Mouse (Mus musculus): ENCODE measurements around the gene Noc2l.

Noc2l gene

GRCm38 (mm10) chr4:156235808-156236533 is at the start of gene Noc2l:
Gene Noc2l, plus strand, starts transcription at chr4:156236010.
- peak; percentile 77 to 83 for DNase-seq (ENCODE audit: low spot score in 2 of 2)

- no peak for DNase-seq (ENCODE audit: low spot score in 2 of 2)
These were observed 47.5 kb upstream of the Noc2l start for GRCm38 (mm10) chr4:156188162-156188810.

DNA sequence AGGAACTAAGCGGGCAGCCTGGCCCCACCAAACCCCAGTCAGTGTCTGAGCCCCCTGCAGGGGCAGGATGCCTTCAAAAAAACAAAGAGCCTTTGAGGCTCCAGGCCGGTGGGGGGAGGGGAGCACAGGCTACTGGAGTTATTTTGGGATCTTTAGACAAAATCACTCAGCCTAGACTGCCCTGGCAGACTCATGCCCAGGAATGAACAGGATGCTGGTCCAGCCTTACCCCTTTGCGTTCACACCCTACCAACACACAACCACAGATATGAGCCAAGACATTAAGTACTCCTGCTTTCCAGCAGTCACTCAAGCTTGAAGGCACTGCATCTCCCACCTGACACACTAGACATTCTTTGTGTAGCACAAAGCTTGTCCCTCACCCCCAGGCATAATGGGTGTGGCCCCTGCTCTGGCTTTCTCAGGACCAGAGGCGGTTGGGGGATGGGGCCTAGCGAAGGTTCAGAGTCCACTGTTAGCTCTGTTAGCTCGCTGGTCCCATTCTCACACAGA is 46.9 kb upstream of the Noc2l start:
- DNase-seq (ENCODE audit: low spot score in 2 of 2): peak in 1 of 2 experiments; percentile 40

- DNase-seq (ENCODE audit: low spot score in 2 of 2): no peak
These were observed 43.2 kb upstream of the Noc2l start for GRCm38 (mm10) chr4:156192421-156193199.

- no peak for DNase-seq (ENCODE audit: low spot score in 2 of 2)
These were observed 42.6 kb upstream of the Noc2l start for GRCm38 (mm10) chr4:156193200-156193590.

DNA sequence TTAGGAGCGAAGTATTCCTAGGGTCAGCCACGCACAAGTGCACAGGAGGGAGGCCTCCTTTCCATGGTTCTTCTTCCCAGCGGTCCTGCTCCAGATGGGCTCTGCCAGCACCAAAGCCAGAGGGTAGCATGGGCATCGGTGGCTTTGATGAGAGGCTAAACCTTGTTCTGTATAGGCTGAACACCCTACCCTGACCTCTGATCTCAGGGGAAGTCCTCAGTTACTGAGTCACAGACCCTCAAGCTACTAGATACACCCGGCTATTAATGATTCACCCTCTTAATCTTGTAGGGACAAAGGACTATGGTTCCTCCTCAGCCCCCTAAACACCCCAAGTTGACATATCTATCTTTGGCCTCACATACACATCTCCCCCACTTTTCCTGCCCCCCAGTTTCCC is 41.9 kb upstream of the Noc2l start:
- no peak for DNase-seq (ENCODE audit: low spot score in 2 of 2)

- DNase-seq (ENCODE audit: low spot score in 2 of 2): no peak
These were observed 41.5 kb upstream of the Noc2l start for GRCm38 (mm10) chr4:156194346-156194745.

DNA sequence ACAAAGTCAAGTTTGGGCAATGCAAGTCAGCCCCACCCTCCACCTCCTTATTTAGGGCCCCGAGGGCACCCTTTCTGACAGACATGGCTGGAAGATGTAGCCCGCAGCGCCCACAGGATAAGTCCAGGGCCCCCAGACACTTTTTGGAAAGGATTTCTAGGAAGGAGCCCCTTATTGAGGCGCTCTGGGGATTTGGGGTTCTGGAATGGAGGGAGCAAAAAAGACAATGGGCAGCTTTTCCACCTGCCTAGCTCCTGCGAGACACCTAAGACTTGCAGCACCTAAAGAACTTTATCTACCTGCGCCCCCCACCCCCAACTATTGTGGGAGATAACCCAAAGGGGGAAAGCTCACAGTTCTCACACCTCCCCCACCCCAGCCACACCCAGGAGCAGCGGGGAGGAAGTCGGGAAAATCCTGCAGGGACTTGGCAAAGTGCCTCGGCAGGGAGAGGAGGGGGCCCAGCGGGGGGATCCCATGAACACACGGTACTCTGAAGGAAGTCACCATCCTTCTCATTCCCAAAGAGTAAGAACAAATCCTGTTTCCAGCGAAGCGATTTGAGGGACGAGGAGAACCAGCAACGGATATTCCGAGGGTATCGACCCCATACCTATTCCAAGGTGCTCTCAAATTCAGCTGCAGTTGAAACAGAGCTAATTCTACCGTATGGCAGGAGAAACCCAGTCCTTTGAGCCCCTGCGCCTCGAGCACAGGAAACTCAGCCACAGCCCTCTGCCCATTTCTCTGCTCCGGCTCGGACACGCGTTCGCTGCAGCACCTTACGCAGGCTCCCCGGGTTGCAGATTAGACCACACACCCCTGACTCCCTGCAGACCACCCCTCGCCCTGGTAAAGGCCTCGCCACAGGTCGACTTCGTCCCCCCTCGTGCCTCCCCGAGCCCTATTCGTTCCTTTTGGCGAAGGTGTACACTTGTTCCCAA is 39.6 kb upstream of the Noc2l start:
- peak; percentile 35 to 50 for DNase-seq (ENCODE audit: low spot score in 2 of 2)

GRCm38 (mm10) chr4:156197131-156197828 is 38.5 kb upstream of the Noc2l start, which contains the start of gene Agrn:
Gene Agrn, minus strand, starts transcription at chr4:156197488.
- DNase-seq (ENCODE audit: low spot score in 2 of 2): peak in 1 of 2 experiments; percentile 33

DNA sequence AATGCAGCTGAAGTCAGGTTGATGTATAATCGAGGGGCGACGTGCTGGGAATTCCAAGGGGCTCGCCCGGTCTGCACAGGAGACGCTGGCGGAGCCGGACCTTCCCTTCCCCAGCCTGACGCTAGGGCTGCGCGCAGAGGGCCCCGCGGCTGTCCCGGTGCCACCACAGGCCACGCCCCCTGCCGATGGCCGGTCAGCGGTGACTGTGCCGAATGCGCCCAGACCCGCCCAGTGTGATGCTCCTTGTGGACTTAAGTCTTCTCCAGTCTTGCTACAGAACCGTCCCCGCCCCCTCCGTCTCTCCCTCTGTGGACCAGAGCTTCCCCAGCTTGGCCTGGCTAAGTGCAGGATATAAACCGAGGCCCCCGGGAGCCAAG is 38.0 kb upstream of the Noc2l start:
- DNase-seq (ENCODE audit: low spot score in 2 of 2): peak; percentile 74 to 78

GRCm38 (mm10) chr4:156200623-156201475 is 35.0 kb upstream of the Noc2l start, which contains the start of gene Isg15:
Gene Isg15, minus strand, starts transcription at chr4:156200818.
- DNase-seq (ENCODE audit: low spot score in 2 of 2): no peak

DNA sequence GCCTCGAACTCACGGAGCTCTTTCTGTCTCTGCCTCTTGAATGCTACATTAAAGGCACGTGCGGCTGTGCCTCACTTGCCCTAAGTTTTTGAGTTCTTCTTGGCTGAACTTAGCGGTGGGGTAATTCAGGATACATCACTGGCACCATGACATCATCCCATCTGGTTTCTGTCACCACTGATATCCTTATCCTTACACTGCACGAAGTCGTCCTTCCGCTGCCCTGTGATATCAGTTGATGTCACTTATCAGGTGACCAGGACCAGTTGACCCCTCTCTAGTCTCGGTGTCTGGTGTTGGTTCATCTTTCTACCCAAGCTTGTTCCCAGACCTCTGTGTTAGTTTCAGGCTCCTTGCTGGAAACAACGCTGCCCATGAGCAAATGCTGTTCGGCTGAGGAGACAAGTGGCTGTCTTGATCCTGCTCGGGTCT is 33.3 kb upstream of the Noc2l start:
- DNase-seq (ENCODE audit: low spot score in 2 of 2): no peak

DNA sequence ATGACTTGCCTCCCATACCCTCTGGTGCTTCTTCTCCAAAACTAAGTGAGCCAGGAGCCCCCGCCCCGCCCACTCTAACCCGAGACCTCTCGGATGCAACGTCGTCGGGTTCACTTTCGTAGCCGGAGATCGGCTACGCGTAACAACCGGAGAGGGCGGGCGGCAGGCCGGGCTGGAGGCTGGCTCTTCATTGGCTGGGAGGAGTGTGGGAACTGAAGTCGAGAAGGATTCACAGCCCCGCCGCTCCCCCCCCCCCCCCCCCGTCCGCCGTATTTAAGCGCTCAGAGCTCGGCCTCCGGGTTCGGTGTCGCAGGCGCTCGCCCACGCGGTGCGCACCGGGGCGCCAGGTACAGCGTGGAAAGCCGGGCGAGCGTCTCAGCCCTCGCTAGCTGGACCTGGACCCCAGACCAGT is 32.8 kb upstream of the Noc2l start, which contains the start of gene AW011738:
AW011738 (plus strand) TSS at position 304 of the 412 bp plus-strand sequence.
- DNase-seq (ENCODE audit: low spot score in 2 of 2): peak in 1 of 2 experiments; percentile 58

- no peak for DNase-seq (ENCODE audit: low spot score in 2 of 2)
These were observed 32.2 kb upstream of the Noc2l start for GRCm38 (mm10) chr4:156203413-156204131.

DNA sequence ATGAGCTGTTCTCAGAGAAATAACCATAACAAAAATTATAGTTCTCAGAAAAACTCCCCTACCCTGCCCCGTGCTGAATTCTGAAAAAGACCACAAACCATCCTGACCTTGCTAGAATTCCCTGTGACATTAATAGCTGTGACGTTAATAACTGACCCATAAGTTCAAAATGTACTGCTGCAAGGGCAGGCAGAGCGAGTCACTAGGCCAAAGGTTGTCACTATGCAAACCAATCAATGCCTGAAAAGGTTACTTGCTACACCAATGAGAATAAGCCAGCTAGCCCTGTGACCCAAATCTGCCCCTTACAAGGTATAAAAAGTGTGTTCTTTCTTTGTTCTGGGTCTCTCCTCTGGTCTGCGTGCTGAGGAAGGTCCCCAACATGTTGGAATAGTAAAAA is 26.9 kb upstream of the Noc2l start:
- no peak for DNase-seq (ENCODE audit: low spot score in 2 of 2)

DNA sequence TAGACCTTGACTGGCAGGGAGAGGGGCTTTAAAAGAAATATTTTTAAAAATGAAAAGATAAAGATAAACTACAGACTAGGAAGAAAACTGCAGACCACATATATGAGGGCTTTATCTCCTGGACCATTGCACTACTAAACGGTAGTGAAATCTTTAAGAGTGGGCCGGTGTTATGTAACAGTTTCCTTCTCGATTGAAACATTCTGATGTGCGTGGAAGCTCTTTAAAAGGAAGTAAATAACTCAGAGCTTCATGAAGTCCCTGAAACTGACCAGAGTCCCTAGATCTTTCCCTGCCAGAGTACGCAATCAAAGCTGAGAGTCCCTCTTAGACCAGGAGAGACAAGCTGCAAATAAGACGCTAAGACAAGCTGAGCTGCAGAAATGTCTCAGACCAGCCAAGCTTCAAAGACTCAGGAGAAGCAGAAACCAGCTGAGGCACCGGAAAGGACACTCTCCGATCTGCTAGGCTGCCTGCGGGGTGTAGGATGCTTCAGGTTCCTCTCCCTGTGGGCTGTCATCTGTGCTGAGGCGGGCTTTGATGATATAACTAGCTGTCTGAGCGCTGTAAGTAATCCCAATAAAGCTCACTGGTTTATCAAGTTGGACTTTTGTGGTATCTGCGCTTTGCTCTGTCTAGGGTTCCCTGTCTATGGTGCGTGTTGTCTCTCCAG is 25.7 kb upstream of the Noc2l start:
- DNase-seq (ENCODE audit: low spot score in 2 of 2): no peak

DNA sequence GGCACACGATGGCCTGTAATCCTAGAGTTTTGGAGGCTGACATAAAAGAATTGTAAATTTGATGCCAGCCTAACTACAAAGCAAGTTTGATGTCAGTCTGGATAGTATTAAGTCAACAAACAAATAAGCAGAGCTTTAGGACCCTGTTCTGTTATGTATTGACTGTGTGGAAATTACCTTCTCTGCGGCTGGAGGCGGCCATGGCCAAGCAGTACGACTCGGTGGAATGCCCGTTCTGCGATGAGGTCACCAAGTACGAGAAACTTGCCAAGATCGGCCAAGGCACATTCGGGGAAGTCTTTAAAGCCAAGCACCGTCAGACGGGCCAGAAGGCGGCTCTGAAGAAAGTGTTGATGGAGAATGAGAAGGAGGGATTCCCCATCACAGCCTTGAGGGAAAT is 22.7 kb upstream of the Noc2l start:
- no peak for DNase-seq (ENCODE audit: low spot score in 2 of 2)

DNA sequence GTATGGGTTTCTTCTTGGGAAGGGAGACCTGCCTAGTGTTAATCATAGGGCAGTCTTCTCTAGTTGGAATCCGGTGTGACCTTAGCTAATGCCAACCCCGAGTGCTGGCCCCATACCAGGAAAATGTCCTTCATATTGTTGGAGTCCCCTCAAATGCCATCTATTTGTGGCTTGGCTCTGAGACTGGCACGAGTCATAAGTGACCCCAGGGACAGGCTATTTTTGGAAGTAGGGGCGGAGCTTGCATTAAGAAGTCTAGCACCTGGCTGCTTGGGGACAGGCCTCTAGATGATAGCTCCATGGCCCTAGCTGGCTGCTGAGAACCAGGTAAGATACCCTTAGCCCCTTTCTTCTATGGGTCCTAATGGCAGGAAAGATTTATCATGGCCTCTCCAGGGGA is 20.2 kb upstream of the Noc2l start, which contains the start of gene Perm1:
Perm1 (plus strand) TSS at position 220 of the 400 bp plus-strand sequence.
- no peak for DNase-seq (ENCODE audit: low spot score in 2 of 2)
